ENCODE assay signal across 13 mouse cellular contexts in the genomic region with DNA sequence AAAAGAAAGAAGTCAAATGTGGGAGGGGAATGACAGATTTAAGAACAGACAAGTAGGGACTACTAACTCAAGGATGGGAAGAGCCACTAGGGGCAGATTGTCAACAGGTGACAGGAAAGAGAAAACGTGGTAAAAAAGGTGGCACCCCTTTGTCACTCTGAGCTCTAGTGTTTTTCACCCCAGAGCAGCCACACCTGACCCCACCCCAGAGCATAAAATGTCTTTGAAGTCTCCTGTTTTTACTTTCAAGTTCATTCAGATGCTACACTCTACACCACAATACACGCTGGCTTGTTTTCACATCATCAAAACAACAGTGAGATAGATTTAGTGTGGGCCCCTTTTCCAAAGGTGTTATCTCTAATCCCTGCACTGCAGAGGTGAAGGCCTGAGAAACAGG.
DNase-seq lines count a peak whose midpoint lies in the region; ATAC-seq lines count a peak whose summit lies in the region.
"Had no signal": no experiment of that assay in that cellular context is flagged by ENCODE, and none has a peak within 500 bp of the region (broad histone marks: within the 10 kb centered on the region; RNA-seq: fewer than 3 reads in every experiment).

No protein-coding gene starts in this region.

- peak; percentile 88 for ATAC-seq in inflammation-experienced regulatory T-cells, adult 6 months

- peak; percentile 21 to 42 for DNase-seq in spleen, postnatal 36 days (ENCODE audit: low spot score in 2 of 2)
- DNase-seq in spleen, adult 12 weeks (ENCODE audit: low spot score): no peak
- peak; percentile 72 to 79 for DNase-seq in CD8-positive naive resting alpha-beta T cell, adult 2 months (ENCODE audit: low read depth in 2 of 2, low spot score in 2 of 2)
- DNase-seq in naive thymus-derived CD4-positive, alpha-beta T cell, adult 2 months (ENCODE audit: low read depth): peak; percentile 88
- no peak for DNase-seq in embryo, embryonic 10 days (ENCODE audit: low spot score)
- DNase-seq in cerebellum, adult 9-11 months: no peak
- DNase-seq: cerebellum, postnatal 10 days; embryo, embryonic 11 days; gastrocnemius, postnatal 25 days; heart, postnatal 14 days; lung, postnatal 14 days; right cerebral cortex, postnatal 14 days had no signal

Comparison
In these comparisons a context has a peak if more than half of its experiments do, and no peak if none do; other contexts are left out.
1. DNase-seq: peak in spleen, postnatal 36 days (2 of 2), CD8-positive naive resting alpha-beta T cell, adult 2 months (2 of 2) and naive thymus-derived CD4-positive, alpha-beta T cell, adult 2 months (single experiment); none in spleen, adult 12 weeks (single experiment), embryo, embryonic 10 days (single experiment) and cerebellum, adult 9-11 months (single experiment).